Comparison of ENCODE assay signal across 8 mouse cellular contexts in the genomic region with DNA sequence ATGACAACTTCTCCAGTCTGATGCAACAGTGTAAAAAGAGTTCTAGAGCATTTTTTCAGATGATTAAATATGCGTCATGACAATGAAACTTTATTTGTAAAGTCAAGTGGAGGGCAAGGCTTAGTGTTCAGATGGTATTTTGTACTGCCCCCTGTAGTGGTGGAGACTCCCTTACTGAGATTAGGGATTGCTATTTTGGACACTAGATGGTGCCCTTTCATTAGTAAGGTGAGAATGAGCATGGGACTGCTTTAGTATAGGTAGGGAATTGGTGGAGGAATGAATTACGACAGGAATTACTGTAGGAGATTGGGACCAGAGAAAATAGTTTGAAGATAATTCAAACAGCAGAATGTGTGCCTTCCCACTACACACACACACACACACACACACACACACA.
DNase-seq lines count a peak whose midpoint lies in the region; ATAC-seq and TF ChIP-seq lines count a peak whose summit lies in the region.

No protein-coding gene starts in this region.

- no peak overlapping the region for H3K4me2 ChIP-seq in forebrain, embryonic 15.5 days (replicated peaks)
- H3K4me2 ChIP-seq in neural tube, embryonic 14.5 days (ENCODE audit: low read depth, low read length) = no peak overlapping the region

- 0 out of 2 replicates have a peak, but pooled peaks have one; percentile 43 for ATAC-seq in forebrain, embryonic 15.5 days (replicated peaks)
- ATAC-seq in neural tube, embryonic 14.5 days (ENCODE audit: low read depth) = peak; percentile 56; the same call in 1 of the 2 replicates

- intact Hi-C loops in heart, adult 2 months (cut with DNase I) = loop anchor here (5.0 kb wide), 1 partner anchor 1212 kb away; no protein-coding TSS in a partner anchor
- intact Hi-C loops in heart, postnatal 36 days (cut with DNase I) = loop anchor here (1.0 to 10.0 kb wide), 3 partner anchors 255 to 1215 kb away; no protein-coding TSS in a partner anchor

- no peaks in the 10 kb centered on the region for H3K79me2 ChIP-seq in heart, adult 2 months (replicated peaks; ENCODE audit: control insufficient read depth, insufficient read depth, low read length)

- no peaks in the 10 kb centered on the region for H3K36me3 ChIP-seq in heart, adult 2 months (ENCODE audit: control insufficient read depth, insufficient read depth, low read length)
- no peaks in the 10 kb centered on the region for H3K36me3 ChIP-seq in forebrain, embryonic 15.5 days
- no peaks in the 10 kb centered on the region for H3K36me3 ChIP-seq in neural tube, embryonic 14.5 days (ENCODE audit: control insufficient read depth, insufficient read depth, low read length)

- no peaks in the 10 kb centered on the region for H3K4me1 ChIP-seq in heart, adult 2 months (ENCODE audit: control insufficient read depth, insufficient read depth, low read length)
- peaks cover 5% of the 10 kb centered on the region; the same call in 1 of the 2 replicates for H3K4me1 ChIP-seq in forebrain, embryonic 15.5 days
- H3K4me1 ChIP-seq in neural tube, embryonic 14.5 days (ENCODE audit: control insufficient read depth, insufficient read depth, low read length) = no peaks in the 10 kb centered on the region

- H3K27me3 ChIP-seq in heart, adult 2 months (ENCODE audit: control insufficient read depth, insufficient read depth, low read length) = no peaks in the 10 kb centered on the region
- H3K27me3 ChIP-seq in forebrain, embryonic 15.5 days = no peaks in the 10 kb centered on the region
- H3K27me3 ChIP-seq in neural tube, embryonic 14.5 days (ENCODE audit: control insufficient read depth, insufficient read depth, low read length) = no peaks in the 10 kb centered on the region

- TF ChIP-seq CTCF in heart, adult 2 months (IDR thresholded peaks at IDR 0.05) = peak; percentile 70

- H3K9ac ChIP-seq in heart, adult 2 months (ENCODE audit: low read depth, low read length) = no peak overlapping the region
- no peak overlapping the region for H3K9ac ChIP-seq in forebrain, embryonic 15.5 days (replicated peaks)
- no peak overlapping the region for H3K9ac ChIP-seq in neural tube, embryonic 14.5 days (replicated peaks; ENCODE audit: low read depth, low read length)

- DNase-seq in heart, adult 2 months = no peak
- DNase-seq in heart, postnatal 36 days = no peak
- DNase-seq in ovary, postnatal 14 days (ENCODE audit: low spot score) = peak; percentile 3
- no peak for DNase-seq in ovary, adult 18-20 months (ENCODE audit: low spot score)
- no peak for DNase-seq in spleen, adult 12 weeks (ENCODE audit: low spot score)
- DNase-seq in c-Kit-positive CD71-positive TER-119-positive erythroid progenitor cells, embryonic 14.5 days (ENCODE audit: low spot score) = no peak

- 23% methylated on average over 2 of the region's 2 CpGs for WGBS in heart, adult 2 months
- 32% methylated on average over 2 of the region's 2 CpGs for WGBS in forebrain, embryonic 15.5 days
- WGBS in neural tube, embryonic 14.5 days = 29% methylated on average over 2 of the region's 2 CpGs

- no peak for TF ChIP-seq EP300 in heart, adult 2 months (IDR thresholded peaks at IDR 0.05; ENCODE audit: insufficient read depth, low read depth, low read length)

- no peak for TF ChIP-seq POLR2A in heart, adult 2 months (IDR thresholded peaks at IDR 0.05; ENCODE audit: insufficient read depth, low read depth, low read length)

- no peaks in the 10 kb centered on the region for H3K9me3 ChIP-seq in forebrain, embryonic 15.5 days
- no peaks in the 10 kb centered on the region for H3K9me3 ChIP-seq in neural tube, embryonic 14.5 days (ENCODE audit: control insufficient read depth, low read length)

- no peak overlapping the region for H3K4me3 ChIP-seq in heart, adult 2 months
- no peak overlapping the region for H3K4me3 ChIP-seq in forebrain, embryonic 15.5 days
- no peak overlapping the region for H3K4me3 ChIP-seq in neural tube, embryonic 14.5 days (ENCODE audit: low read depth, low read length)

- H3K27ac ChIP-seq in heart, adult 2 months = no peak overlapping the region
- peak overlapping the region; percentile 72; the same call in 1 of the 2 replicates for H3K27ac ChIP-seq in forebrain, embryonic 15.5 days (replicated peaks)
- no peak overlapping the region for H3K27ac ChIP-seq in neural tube, embryonic 14.5 days (ENCODE audit: low read depth, low read length)
